Mouse (Mus musculus) mouse trophoblast stem cell (cell line): ENCODE results near the gene Fam118b.

ENCODE experiments used
- in situ Hi-C, 2 experiments: fragments of 300-500 bp; cut with MseI, MboI; formaldehyde crosslinking; loops; 2 replicates in 1 of 2; 3 replicates in 1 of 2; pipeline ENCODE4 v1.15.1; 2025

Gene Fam118b

DNA sequence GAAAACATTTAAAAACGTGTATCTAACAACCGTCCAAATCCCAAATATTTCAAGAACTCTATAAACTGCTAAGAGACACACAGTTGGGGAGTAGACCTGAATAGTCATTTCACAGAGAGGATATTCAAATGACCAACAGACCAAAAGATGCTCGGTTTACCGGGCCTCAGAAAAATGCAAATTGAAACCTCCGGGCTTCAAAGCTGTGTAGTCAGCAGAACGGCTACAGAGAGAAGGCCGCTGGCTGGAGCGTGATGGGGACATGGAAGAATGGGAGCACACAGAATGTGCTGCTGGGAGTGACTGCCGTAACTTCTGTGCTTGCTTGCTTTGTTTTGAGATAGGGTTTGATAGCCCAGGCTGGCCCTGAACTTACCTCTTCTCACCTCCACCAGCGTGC, 69.3 kb downstream of the Fam118b start:
- in situ Hi-C loops = no loop called here

DNA sequence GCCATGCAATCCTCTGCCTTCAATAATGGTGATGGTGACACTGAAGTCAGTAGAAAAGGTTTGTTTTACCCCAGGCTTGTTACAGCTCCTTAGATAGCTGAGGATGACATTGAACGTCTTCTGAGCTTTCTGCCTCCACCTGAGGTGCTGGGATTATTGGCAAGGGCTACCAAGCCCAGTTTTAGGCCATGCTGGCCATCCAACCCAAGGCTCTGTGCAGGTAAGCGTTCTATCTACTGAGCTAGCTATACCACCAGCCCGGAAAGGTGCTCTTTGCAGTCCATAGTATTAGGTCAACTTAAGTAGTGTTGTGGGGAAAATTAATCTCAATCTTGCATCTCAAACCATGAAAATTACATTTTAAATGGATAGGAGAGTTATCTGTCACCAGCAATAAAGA, 70.0 kb downstream of the Fam118b start:
- in situ Hi-C loops = no loop called here

DNA sequence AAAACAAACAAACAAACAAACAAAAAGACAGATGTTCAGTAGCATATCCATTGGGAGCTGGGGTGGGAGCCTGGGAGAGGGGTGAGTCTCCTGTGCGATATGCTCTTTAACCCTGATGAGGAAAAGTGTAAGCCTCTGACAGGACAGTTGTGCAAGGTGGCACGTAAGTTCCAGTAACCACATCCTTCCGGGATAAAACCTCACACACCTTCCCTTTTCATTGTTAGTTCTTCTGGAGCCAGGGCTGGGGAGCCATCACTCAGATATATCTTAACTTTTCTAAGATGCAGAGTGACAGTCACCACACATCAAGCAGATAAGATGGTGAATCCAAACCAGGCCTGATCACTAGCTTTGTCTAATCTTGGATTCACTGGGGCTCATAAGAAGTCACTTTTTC, 73.6 kb downstream of the Fam118b start:
- in situ Hi-C loops = no loop called here

DNA sequence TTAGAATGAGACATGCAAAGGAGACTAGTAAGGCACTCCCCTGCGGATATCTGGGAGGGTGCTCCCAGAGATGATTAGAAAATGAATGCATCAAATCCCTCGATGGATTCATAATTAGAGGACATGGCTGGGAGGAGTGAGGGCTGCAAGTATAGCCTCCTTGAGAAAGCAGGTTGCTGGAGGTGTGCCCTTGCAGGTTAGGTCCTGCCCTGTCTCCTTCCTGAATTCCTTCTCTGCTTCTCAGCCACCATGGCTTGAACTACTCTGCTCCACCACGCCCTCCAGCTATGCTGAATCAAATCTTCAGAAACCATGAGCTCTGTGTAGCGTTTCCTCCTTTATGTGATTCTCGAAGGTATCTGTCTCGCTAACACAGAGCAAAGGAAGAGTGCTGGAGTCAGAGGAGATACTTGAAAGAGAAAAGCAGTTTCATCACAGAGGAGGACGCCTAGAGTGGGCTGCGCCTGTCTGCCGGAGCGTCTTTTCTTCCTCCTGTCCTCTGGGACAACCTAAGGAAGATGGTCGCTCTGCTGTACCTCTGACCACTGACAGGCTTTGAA, 74.5 kb downstream of the Fam118b start:
- in situ Hi-C loops = no loop called here

DNA sequence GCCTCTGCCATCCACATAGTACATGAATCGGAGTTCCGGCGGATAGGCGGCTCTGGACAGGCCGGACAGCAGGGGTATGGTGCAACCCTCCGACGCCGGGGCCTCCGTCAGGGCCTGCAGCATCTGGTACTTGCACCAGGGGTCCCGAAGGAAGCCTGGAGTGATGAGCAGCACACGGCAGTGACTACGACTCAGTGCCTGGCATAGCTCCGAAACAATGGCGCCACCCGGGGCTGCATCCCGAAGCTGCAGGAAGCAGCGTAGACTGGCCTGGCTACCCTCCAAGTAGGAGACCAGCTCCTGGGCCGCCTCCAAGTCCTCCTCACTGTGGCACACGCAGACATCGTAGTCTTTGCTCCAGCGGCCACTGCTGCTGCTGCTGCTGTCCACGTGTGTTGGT, 78.9 kb downstream of the Fam118b start:
- in situ Hi-C loops = no loop called here

DNA sequence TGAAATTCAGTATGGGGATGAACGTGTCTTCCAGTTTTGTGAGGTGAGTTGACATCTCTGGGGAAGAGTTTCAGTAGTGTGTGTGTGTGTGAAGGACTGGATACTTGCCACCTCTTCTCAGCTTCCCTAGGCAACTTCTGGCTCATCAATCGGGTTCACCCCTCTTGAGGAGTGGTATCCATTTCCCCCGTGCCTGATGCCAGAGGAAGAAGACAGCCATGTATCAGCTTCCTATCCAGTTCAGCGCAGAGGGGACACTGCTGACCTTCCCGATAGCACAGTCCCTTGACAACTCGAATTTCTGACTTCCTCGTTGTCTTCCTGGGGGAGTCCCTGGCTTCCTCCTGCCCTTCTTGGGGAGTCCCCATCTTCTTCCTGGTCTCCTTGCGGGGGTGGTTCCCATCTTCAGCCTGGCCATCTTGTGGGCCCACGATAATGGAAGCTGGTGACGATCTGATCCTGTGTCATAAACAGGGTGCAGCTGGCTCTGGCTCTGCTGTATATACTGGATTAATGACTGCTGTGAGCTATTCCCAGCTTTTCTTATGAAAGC, 80.2 kb downstream of the Fam118b start:
- in situ Hi-C loops = no loop called here

DNA sequence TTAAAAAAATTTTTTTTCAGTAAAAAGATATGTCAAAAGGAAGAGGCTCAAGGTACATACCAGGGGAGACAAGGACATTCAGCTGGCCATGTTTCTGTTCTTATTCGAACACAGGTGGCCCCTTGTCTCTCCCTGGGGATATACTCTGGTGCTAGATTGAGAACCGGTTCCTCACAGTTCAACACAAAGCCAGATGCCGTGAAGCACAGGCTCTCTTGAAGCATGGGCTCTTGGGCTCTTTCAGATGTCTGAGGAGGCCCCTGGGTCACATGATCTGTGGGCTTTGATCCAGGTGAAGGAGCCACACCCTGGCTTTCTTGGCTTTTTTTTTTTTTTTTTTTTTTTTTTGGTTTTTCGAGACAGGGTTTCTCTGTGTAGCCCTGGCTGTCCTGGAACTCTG, 81.2 kb downstream of the Fam118b start:
- in situ Hi-C loops = no loop called here

DNA sequence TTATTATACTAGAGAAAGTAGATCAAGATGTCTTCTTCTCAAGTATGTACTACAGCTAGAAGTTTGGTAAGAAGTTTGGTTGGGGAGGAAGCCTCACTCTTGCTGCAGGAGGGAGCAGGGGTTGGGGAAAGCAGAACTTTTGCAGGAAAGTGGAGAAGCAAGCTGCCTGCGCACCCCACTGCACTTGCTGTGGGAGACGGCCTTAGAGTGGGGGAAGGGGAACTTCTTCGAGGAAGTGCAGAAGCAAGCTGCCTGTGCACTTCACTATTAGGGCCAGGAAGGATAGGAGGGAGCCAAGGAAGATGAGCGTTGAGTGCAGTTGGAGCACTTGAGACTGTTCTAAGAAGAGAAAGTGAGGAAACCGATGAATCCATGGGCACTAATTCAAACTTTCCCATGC, 84.2 kb downstream of the Fam118b start:
- in situ Hi-C loops = no loop called here

DNA sequence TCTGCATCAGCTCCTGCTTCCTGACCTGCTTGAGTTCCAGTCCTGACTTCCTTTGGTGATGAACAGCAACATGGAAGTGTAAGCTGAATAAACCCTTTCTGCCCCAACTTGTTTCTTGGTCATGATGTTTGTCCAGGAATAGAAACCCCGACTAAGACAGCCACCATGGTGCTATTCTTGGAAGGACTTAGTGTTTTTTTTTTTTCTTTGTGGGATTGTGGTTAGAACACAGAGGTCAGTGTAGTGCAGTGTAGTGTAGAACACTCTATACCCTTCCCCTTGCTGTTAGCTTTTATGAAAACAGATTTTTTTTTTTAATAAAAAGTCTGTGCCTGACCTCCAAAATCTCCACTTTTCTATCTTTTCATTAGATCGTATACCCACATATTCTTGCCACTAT, 84.8 kb downstream of the Fam118b start:
- in situ Hi-C loops = no loop called here

DNA sequence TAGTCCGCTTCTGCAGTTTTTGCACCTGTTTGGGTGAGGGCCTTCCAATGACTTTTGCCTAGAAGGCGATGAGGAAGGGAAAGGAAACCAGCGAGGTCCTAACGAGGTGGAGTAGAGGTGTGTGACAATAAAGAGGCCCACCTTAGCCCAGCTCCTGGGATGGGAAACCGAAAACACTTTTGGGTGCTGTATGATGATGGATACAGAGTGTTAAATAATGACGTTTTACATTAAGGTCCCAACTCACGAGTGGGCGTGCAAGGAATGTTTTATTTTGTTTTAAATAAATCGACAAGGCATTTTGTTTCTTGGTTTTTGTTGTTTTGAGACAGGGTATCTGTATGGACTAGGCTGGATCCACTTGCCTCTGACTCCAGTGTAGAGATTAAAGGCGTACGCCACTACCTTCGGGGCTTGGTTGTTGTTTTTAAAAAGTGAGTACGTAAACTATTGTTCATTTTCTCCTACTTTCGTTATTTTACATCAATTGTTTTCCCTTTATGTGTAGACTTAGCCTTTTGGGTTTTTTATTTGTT, 91.4 kb downstream of the Fam118b start:
- in situ Hi-C loops = no loop called here

DNA sequence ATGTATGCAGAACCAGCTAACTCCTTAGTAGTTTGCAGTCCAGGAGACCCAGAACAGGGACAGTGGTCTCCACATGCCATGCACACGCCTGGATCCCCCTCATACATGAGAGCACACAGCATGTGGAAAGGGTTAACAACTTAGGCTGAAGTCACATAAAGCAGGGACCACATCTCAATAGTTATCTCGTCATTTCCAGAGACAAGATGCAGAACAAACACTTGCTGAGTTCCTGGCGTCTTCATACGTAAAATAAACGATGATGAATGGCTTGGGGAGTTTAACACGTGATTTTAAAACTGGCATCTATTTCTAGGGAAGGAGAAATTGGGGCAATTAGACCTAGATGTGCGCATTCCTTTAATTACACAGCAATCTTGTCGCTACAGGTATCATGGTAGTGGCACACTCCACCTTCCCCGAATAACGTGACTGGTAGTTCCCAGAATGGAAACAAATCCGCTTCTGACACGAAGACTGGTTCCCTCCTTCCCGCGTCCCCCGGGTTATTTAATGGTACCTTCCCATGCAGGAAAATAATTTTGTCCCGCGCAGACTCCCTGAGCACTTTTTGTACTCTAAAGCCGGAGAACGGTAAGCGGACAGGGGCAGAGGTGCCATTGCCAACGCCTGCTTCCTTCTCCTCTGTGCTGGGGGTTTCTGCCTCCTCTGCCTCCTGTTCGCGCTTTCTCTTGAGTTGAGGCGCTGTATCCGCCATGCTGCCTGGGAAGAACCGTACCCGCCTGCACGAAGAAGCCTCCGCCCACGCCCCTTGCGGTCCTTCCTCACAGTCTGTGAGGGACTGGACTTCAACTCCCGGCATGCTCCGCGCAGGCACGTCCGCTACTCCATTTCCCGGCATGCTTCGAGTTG, 92.1 kb downstream of the Fam118b start, which contains the start of gene Dcps:
Dcps (minus strand) TSS at position 811 of the 873 bp plus-strand sequence.
- in situ Hi-C loops = no loop called here

DNA sequence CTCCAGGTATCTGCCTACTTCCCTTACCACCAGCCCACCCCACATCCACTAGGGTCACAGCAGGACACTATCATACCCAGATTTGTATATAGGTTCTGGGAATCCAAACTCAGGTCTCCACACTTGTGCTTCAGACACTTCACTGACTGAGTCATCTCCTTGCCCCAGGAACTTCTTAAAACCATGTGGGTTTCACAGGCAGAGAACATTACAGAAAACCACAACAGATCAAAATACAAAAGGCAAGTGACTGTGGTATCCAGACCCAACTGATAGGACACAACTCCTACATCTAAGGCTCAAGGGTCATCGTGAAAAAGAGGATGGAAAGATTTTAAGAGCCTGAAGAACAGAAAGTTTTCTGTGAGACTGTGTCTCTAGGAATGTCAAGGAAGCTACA, 94.3 kb downstream of the Fam118b start:
- in situ Hi-C loops = loop anchor here (25.0 kb wide), 3 partner anchors 311 to 661 kb away; no protein-coding TSS in a partner anchor

DNA sequence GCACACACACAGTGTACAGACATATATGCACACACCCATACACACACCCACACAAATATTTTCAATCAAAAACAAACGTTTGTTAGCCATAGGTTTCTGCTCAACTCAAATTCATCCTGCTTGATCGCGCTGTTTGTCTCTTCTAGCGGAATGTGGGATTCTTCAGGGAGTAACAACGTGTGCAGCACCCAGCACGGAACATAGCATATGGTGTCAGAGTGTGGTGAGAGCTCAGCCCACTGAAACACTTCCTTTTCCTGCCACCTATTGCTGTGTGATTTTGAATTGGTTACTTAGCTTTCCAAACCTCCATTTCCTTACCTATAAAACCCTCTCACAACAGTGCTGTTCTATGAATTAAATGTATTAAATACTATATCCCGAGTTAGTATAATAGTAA, 97.5 kb downstream of the Fam118b start:
- in situ Hi-C loops = loop anchor here (25.0 kb wide), 3 partner anchors 308 to 658 kb away; no protein-coding TSS in a partner anchor
